Mouse (Mus musculus) thymus, adult 18-20 months (tissue): ENCODE measurements at regions not wholly inside any gene's neighbourhood (a gene's known extent, or its start where the extent isn't known, plus 50 kb on each side); places are given as distances from the start of the nearest gene placed in this dataset.

ENCODE experiments used
- DNase-seq, 2 experiments: peaks; one replicate each; pipeline ENCODE4 v3.0.0; 2022; ENCODE audit warnings: mixed read lengths in 2 of 2

DNA sequence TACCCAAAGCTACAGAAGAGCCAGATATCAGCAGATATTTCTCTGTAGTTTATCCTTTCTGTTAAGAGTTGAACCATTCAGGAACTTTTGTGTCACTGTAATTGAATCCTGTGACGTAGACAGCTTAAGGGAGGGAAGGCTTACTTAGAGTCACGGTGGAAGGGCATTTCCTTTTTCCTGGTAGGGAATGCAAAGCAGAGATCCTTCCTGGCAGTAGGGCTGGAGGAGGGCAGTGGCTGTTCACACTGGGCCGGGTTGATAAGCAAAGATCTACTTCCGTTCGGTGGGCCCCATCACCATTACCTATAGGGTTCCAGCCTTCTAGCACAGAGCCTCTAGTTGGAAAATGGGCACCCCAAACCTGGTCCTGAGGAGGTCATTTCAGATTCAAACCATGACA lies 710.7 kb upstream of the Car8 start:
- DNase-seq: no peak

DNA sequence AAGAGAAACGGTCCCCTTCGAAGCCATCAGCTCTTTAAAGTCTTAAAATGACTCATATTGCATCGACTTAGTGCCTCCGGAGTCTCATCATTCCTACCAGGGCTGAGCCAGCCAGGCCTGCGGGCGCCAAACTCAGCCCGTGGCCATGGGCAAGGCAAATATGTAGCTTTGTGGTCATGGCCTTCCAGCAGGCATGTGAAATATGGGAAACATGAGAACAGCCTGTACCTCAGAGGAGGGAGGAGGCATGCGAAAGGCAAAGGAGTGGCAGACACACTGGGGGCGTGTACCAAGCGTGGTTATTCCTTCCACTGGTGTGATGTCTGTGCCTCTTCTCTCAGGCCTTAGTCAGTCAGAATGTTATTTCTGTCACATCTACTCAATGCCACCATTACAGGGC lies 706.3 kb upstream of the Car8 start:
- DNase-seq: no peak

DNA sequence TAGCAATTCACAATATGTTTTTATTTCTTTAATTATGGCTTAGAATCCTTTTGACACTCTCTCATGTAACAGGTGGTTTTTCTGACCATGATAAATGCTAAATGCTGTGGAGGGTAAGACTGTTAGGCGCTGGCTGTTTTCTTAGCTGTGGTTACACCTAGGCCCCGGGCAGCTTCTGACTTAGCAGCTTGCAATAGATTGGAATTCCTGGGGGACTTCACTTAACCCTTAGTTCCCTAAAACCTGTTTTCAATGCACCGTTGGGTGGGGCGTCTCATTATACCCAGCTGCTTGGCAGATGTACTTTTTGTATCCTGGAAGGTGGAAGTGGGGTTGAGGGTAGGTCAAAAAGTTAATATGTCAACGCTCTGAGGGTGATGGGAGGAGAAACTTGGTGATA lies 704.2 kb upstream of the Car8 start:
- DNase-seq: no peak

DNA sequence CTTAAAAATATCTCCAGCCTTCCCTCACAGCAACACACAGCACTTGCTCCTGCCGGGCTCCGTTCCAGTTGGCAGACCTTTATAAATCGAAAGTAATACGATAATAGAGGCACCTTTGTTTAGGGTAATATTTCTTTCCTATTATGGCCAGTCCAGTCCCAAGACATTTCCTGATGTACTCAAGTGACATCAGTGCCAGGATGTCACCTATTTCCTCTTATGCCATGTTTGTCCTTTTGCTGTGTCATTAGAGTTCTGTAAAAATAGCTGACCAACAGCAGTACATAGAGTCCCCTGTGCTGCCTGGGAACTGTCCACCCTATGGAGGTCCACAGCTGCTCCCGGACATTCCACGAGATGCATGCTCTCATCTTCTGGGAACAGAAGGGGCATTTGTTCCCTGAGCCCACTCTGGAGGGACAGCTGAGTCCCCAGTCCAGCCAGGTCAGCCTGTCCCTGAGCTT lies 700.1 kb upstream of the Car8 start:
- DNase-seq: no peak

DNA sequence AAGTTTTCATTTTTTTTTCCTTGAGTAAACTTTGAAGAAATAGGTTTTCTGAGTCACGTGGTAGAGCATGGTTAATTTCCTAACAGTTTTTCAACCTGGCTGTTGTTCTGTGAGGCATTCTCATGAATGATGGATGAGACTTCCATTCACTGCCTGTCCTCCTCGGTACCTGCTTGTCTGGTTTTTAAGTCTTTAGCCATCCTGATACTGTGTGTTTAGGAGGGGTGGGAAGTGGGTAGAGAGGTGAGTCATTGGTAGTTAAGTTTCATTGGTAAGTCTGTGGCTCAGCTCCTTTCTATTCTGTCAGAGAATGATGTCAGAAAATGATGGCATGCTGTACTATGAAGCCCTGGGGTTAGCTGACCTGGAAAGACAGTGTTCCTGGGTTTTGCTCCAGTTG lies 697.1 kb upstream of the Car8 start:
- DNase-seq: no peak

DNA sequence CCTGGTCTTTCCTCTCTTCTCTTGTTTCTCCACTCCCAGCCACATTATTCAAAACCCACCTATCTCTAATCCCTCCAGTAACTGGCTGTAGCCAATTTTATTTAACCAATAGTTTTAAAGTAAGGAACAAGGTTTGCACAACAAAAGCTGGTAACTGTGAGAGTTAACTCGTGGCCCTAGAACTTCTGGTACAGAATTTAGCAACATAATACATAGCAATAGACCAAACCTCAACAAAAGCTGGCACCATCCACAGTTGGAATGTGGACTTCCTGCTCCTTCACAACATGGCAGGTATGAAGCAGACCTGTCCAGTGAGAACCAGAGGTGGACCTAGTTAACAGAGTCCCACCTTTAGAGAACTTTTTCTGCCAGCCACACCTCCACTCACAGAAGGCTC lies 695.7 kb upstream of the Car8 start:
- DNase-seq: no peak

DNA sequence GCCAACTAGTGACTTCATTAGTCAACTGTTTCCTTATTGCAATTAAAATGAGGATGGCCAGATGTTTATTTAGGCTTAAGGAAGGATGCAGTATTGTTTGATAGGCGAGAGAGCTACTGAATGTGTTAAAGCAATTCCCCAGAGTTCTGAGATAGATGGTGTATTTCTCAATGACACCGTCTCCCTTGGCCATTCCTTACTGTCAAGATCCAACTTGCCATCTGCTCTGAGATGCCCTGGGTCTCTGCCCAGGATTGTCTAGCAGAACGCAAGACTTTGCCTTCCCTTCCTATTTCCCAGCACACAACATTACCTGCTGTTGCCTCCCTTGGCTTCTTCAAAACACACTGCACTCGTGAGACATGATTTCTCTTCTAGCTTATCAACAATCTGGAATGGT lies 690.5 kb upstream of the Car8 start:
- DNase-seq: no peak

DNA sequence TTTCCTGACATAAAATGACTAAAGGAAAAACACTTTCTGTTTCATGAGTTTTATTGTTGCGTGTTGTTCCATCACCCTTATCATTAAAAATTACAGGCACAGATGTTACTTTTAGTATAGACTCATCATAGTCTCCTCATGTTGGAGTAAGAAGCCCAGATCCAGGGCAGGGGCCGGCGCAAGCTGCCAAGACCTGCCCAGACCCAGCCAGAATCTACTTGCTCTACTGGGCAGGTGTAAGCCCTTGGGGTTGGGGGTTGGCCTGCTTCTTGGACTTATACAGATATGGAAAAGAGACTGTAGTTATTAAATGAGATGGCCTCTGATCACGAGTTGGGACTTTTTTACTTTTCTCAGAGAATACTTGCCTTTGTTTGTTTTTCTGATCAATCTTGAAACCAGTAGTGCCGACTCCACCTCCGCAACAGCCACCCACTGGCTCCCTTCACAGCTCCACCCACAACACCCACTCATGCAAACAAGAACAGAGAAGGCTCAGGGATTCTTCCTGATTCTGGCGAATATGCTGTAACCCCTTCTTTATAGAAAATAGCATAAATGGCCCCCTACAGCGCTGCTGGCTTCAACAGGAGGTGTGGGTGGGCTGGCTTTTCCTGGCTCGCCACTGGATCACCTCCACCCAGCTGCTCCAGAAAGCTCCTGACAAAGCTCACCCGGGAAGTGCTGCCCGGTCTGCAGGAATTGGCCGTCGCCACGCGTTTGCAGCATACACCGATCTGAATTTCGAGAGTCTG lies 689.9 kb upstream of the Car8 start:
- DNase-seq: no peak

DNA sequence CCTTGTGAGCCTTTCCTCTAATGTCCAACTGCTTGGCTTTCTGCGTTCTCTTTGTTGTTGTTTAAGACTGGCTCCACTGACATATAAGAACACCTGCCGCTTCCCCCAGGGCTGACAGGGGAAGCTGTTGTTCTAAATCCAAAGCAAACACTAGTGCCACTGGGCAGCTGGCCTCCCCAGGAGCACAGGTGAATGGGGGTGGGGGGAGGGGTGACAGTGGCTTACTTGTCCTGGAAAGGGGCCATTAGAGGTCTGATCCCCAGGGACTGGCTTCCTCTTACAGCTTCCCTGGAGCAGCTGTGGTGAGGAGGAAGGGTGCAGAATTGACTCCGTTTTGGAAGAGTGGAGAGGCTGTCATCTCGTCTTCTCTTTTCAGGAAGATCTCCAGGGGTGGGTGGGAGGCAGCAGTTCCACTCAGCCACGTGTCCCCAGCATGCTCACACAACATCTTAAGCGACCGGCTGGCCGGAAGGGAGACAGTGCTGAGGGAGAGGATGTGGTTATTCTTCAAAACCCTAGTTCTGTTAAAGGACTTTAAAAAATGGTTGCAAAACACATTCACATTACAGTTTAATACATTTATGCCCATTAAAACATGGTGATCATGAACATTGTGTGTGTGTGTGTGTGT lies 688.5 kb upstream of the Car8 start:
- no peak for DNase-seq

DNA sequence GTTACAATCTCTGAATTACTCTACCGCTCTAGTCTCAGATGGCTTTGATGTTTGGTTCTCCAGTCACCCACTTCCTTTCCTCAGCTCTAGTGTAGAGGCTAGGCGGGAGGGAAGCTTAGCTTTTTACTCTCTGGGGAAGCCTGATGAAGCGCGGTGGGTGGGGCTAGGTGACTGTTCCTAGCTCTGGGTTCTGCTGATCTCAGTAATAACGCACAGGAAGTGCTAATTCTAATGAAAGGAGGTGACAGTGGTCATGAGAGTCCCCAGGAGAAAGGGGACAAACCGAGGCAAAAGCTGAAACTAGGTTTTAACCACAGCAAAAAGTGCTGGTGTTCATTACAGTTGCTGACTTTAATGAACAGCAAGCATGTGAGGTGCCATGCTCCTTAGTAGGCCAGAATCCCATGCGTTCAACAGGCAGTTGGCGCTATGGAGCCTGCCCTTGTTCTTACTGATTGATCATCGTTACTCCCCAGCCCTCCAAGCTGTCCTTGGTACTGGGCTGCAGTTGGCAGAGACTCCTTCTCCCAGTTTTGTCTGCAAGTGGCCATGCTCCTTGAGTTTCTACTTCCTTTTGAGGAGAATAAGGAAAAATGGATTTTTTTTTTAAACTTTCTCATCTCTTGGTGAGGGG lies 687.9 kb upstream of the Car8 start:
- DNase-seq: peak; percentile 38 to 60

DNA sequence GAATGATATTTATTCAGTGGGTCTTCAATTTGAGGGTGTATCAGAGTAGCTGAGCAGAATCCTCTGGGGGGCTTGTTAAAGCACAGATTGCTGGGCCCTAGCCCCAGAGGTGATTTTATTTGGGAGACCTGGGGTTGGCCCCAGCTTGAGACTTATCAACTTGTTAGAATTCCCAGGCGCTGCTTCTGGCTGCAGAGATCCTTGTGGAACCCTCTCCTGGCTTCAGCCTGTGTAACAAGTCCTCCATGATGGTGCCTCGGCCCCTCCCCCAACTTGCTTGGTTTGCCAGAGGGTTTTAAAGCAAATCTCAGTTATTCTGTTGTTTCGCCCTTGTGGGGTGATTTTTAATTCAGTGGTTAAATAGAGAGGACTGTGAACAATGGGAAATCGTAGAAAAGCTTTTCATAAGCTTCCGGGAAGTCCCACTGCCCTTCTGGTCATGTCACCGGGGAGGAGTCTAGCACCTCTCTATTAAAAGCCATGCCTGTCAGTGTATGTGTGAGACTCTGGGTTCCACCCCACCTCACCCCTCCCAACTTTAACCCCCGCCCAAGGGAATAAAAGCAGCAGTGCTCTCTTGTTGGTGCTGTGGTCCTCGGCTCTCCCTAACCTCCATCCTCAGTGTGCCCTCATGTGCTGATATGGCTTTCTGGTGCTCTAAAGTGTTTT lies 684.0 kb upstream of the Car8 start:
- no peak for DNase-seq

DNA sequence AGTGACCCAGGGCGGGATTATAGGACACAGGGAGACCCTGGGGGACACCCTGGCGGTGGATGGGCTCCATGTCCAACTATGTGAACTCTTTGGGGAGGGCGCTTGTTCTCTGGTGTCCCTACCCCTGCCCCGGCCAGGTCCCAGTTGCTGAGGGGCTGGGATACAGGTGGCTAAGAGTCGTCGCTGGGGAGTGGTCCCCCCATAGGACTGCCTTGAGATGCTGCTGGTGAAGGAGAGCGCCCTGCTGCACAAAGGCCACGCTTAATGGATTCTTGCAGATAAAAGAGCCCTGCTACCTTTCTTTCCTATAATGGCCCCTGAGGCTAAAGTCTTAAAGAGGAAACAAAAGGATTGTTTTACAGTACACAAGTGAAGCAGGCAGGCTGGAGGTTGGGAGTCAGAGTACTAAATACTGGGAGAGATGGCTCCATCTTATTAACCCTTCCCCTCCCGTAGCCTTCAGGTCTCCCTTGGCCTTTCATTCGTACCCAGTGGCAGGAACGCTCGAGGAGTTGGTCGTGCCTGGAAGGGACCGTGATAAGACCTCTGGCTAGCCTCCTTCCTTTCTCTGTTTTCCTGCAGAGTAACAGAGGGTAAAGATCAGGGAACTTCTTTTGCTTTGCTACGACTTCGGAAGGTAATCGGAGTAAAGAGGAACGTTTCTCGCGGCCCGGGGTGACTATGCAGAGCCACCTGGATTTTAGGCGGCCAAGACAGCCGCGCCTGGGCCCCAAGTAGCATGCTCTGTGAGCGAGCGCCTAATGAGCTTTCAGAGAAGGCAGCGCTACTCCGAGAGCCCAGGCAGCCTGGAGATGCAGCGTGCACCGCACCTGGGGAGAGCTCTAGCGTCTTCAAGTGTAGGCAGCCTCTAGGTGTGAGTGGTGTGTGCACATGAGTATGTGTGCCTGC lies 682.9 kb upstream of the Car8 start:
- DNase-seq: peak; percentile 21 to 24

DNA sequence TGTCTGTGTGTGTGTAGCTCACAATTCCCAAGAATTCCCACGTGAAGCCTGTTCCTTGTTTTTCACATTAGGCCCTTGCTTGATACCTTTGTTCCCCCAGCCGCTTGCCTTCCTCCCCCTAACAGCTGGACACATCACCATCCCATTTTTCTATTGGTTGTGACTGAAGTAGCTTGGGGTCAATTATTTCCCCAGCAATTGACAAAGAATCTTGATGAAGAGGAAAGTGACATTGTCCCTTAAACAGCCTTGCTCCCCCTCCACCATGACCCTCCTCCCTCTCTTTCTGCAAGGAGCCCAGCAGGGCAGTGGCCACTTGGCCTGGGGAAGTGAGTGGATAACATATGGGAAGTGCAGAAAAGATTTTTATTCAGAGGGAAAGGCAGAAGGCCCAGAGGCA lies 681.5 kb upstream of the Car8 start:
- no peak for DNase-seq

DNA sequence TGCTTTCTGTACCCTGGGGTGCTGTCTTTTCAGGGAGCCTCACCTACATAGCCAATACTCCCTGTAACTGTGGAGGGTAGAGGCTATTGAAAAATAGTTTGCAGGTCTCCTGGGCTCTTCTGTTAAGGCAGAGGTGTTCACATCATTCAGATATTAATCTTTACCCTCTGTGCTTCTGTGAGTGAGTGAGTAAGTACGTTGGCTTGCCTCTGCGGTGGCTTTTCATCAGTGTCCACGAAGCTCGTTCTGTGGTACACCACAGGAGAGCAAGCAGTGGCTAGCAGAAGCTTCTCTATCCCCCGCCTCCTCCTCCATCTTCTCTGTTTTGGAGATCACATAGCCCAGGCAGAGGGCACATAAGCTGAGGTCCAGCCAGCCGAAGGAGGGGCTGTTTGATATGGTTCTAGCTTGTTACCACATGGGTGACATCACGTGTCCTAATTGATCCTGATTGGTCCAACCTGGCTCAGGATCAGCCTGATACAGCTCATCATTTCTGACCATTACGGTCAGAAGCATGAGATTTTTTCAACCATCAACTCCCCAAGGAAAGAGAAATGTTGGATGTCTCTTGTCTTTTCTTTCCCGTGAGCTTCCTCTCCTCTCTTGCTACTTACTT lies 680.6 kb upstream of the Car8 start:
- no peak for DNase-seq
